Mouse (Mus musculus) neural tube, embryonic 12.5 days (tissue): ENCODE data around the gene Thsd4. TPM values are rescaled to one million over a fixed set of nuclear protein-coding genes. Genes with fewer than 3 reads are reported as not detected.

Experiments
- ATAC-seq: fragments of 200-750 bp; cut with Nextera tagmentation; 2 replicates; pipeline ENCODE4 v1.8.0; 2017; ENCODE audit warnings: low read depth, mild to moderate bottlenecking, moderate TSS enrichment, moderate library complexity; ENCODE audit not compliant: low FRiP score
- H3K27ac ChIP-seq: fragments of 300-500 bp; sonication (generic); 2 replicates; pipeline ENCODE4 v1.5.1; 2016
- H3K27me3 ChIP-seq: fragments of 300-500 bp; sonication (generic); replicated peaks from 2 replicates; pipeline ENCODE4 v1.6.1; 2016; ENCODE audit warnings: mild to moderate bottlenecking
- H3K36me3 ChIP-seq: fragments of 300-500 bp; sonication (generic); 2 replicates; pipeline ENCODE4 v1.6.1; 2016; ENCODE audit warnings: mild to moderate bottlenecking
- H3K4me1 ChIP-seq: fragments of 300-500 bp; sonication (generic); 2 replicates; pipeline ENCODE4 v1.6.1; 2016
- H3K4me2 ChIP-seq: fragments of 300-500 bp; sonication (generic); replicated peaks from 2 replicates; pipeline ENCODE4 v1.6.1; 2016; ENCODE audit warnings: mild to moderate bottlenecking
- H3K4me3 ChIP-seq: fragments of 300-500 bp; sonication (generic); 2 replicates; pipeline ENCODE4 v1.5.1; 2016
- H3K9ac ChIP-seq: fragments of 300-500 bp; sonication (generic); 2 replicates; pipeline ENCODE4 v1.6.1; 2016; ENCODE audit warnings: mild to moderate bottlenecking
- H3K9me3 ChIP-seq: fragments of 300-500 bp; sonication (generic); 2 replicates; pipeline ENCODE4 v1.6.1; 2016; ENCODE audit warnings: mild to moderate bottlenecking
- WGBS: fragments of 180-500 bp; shearing (Covaris S2); methylation state at CpG from one replicate; pipeline ENCODE4 v1.1.7; 2016; 5-methylcytosine and 5-hydroxymethylcytosine counted together
- polyA plus RNA-seq: library from polyadenylated mRNA; unstranded; fragments of >200 nt; fragmentation: Nextera tagmentation; extraction: Ambion mirVana; gene quantifications from 2 replicates; pipeline ENCODE4 v1.2.1, GENCODE M21; 2016

The Thsd4 gene
- polyA plus RNA-seq, 1 experiment from 2014 or later = 10.9 TPM

GRCm38 (mm10) chr9:60436246-60436645, 85.6 kb downstream of the Thsd4 start:
- no peak overlapping the region for H3K4me3 ChIP-seq
- H3K4me1 ChIP-seq = no peaks in the 10 kb centered on the region
- 93% methylated on average over 3 of the region's 3 CpGs for WGBS
- no peak overlapping the region for H3K9ac ChIP-seq
- no peak overlapping the region for H3K27ac ChIP-seq
- H3K9me3 ChIP-seq = no peaks in the 10 kb centered on the region
- H3K36me3 ChIP-seq = no peaks in the 10 kb centered on the region
- no peak overlapping the region for H3K4me2 ChIP-seq
- no peak for ATAC-seq
- H3K27me3 ChIP-seq = no peaks in the 10 kb centered on the region

- H3K4me2 ChIP-seq = no peak overlapping the region
- peaks cover 9% of the 10 kb centered on the region for H3K4me1 ChIP-seq
- no peak for ATAC-seq
- no peak overlapping the region for H3K27ac ChIP-seq
- no peaks in the 10 kb centered on the region for H3K36me3 ChIP-seq
- no peak overlapping the region for H3K9ac ChIP-seq
- no peak overlapping the region for H3K4me3 ChIP-seq
- H3K27me3 ChIP-seq = no peaks in the 10 kb centered on the region
- no peaks in the 10 kb centered on the region for H3K9me3 ChIP-seq
- WGBS = 15% methylated on average over 2 of the region's 2 CpGs
These were observed 87.8 kb downstream of the Thsd4 start for GRCm38 (mm10) chr9:60434093-60434492.

GRCm38 (mm10) chr9:60431924-60432323, 89.9 kb downstream of the Thsd4 start:
- ATAC-seq = no peak
- H3K9ac ChIP-seq = no peak overlapping the region
- no peak overlapping the region for H3K4me3 ChIP-seq
- no peaks in the 10 kb centered on the region for H3K36me3 ChIP-seq
- H3K4me1 ChIP-seq = peaks cover 9% of the 10 kb centered on the region
- no peak overlapping the region for H3K27ac ChIP-seq
- no peaks in the 10 kb centered on the region for H3K9me3 ChIP-seq
- 95% methylated on average over 4 of the region's 4 CpGs for WGBS
- H3K4me2 ChIP-seq = no peak overlapping the region
- H3K27me3 ChIP-seq = no peaks in the 10 kb centered on the region

GRCm38 (mm10) chr9:60430017-60430416, 91.8 kb downstream of the Thsd4 start:
- Histone ChIP-seq H3K9ac (no peak overlapping the region), H3K36me3 (no peaks in the 10 kb centered on the region), H3K27ac (no peak overlapping the region), H3K9me3 (no peaks in the 10 kb centered on the region), H3K4me1 (peaks cover 9% of the 10 kb centered on the region), H3K27me3 (no peaks in the 10 kb centered on the region), H3K4me3 (no peak overlapping the region), H3K4me2 (no peak overlapping the region)
- no peak for ATAC-seq
- WGBS = 65% methylated on average over 4 of the region's 4 CpGs

- ATAC-seq = no peak
- Histone ChIP-seq H3K4me1 (peaks cover 5% of the 10 kb centered on the region; the same call in 1 of the 2 replicates), H3K9me3 (no peaks in the 10 kb centered on the region), H3K4me2 (no peak overlapping the region), H3K27ac (no peak overlapping the region), H3K27me3 (no peaks in the 10 kb centered on the region), H3K36me3 (no peaks in the 10 kb centered on the region), H3K9ac (no peak overlapping the region), H3K4me3 (no peak overlapping the region)
- WGBS = 19% methylated on average over 4 of the region's 4 CpGs
These were observed 107.6 kb downstream of the Thsd4 start for GRCm38 (mm10) chr9:60414076-60414755.

- 88% methylated on average over 17 of the region's 17 CpGs for WGBS
These were observed 110.8 kb downstream of the Thsd4 start for GRCm38 (mm10) chr9:60410872-60411635.

GRCm38 (mm10) chr9:60407374-60407773, 114.5 kb downstream of the Thsd4 start:
- no peak overlapping the region for H3K4me3 ChIP-seq
- H3K4me1 ChIP-seq = peaks cover 8% of the 10 kb centered on the region
- no peaks in the 10 kb centered on the region for H3K27me3 ChIP-seq
- ATAC-seq = no peak
- H3K9ac ChIP-seq = no peak overlapping the region
- no peak overlapping the region for H3K4me2 ChIP-seq
- WGBS = 36% methylated on average over 1 of the region's 1 CpGs
- H3K36me3 ChIP-seq = no peaks in the 10 kb centered on the region
- H3K27ac ChIP-seq = no peak overlapping the region
- no peaks in the 10 kb centered on the region for H3K9me3 ChIP-seq

More at GRCm38 (mm10) chr9:60410872-60411635, 110.8 kb downstream of the Thsd4 start:
- no peak overlapping the region for H3K4me2 ChIP-seq
- no peaks in the 10 kb centered on the region for H3K36me3 ChIP-seq
- H3K27me3 ChIP-seq = no peaks in the 10 kb centered on the region
- H3K4me1 ChIP-seq = peaks cover 13% of the 10 kb centered on the region
- H3K4me3 ChIP-seq = no peak overlapping the region
- no peaks in the 10 kb centered on the region for H3K9me3 ChIP-seq
- H3K27ac ChIP-seq = no peak overlapping the region
- H3K9ac ChIP-seq = no peak overlapping the region
- ATAC-seq = no peak

- no peak for ATAC-seq
- no peak overlapping the region for H3K9ac ChIP-seq
- no peaks in the 10 kb centered on the region for H3K27me3 ChIP-seq
- no peak overlapping the region for H3K4me3 ChIP-seq
- H3K27ac ChIP-seq = no peak overlapping the region
- WGBS = 37% methylated on average over 7 of the region's 7 CpGs
- H3K9me3 ChIP-seq = no peaks in the 10 kb centered on the region
- H3K36me3 ChIP-seq = no peaks in the 10 kb centered on the region
- no peak overlapping the region for H3K4me2 ChIP-seq
- peaks cover 8% of the 10 kb centered on the region for H3K4me1 ChIP-seq
These were observed 116.1 kb downstream of the Thsd4 start for GRCm38 (mm10) chr9:60405777-60406176.

- H3K4me2 ChIP-seq = no peak overlapping the region
- no peak overlapping the region for H3K27ac ChIP-seq
- H3K9me3 ChIP-seq = no peaks in the 10 kb centered on the region
- no peaks in the 10 kb centered on the region for H3K36me3 ChIP-seq
- no peak overlapping the region for H3K4me3 ChIP-seq
- H3K9ac ChIP-seq = no peak overlapping the region
- peaks cover 14% of the 10 kb centered on the region for H3K4me1 ChIP-seq
- no peak for ATAC-seq
- WGBS = 93% methylated on average over 6 of the region's 6 CpGs
- H3K27me3 ChIP-seq = no peaks in the 10 kb centered on the region
These were observed 119.2 kb downstream of the Thsd4 start for GRCm38 (mm10) chr9:60402681-60403080.

GRCm38 (mm10) chr9:60400001-60400400, 121.8 kb downstream of the Thsd4 start:
- Histone ChIP-seq H3K36me3 (no peaks in the 10 kb centered on the region), H3K9me3 (no peaks in the 10 kb centered on the region), H3K27me3 (no peaks in the 10 kb centered on the region), H3K4me2 (no peak overlapping the region), H3K27ac (no peak overlapping the region), H3K4me1 (peaks cover 9% of the 10 kb centered on the region; the same call in 1 of the 2 replicates), H3K4me3 (no peak overlapping the region), H3K9ac (no peak overlapping the region)
- no peak for ATAC-seq
- 90% methylated on average over 8 of the region's 8 CpGs for WGBS

- H3K4me1 ChIP-seq = peaks cover 9% of the 10 kb centered on the region; the same call in 1 of the 2 replicates
- no peak overlapping the region for H3K27ac ChIP-seq
- 41% methylated on average over 2 of the region's 2 CpGs for WGBS
These were observed 123.8 kb downstream of the Thsd4 start for GRCm38 (mm10) chr9:60398073-60398472.

GRCm38 (mm10) chr9:60396096-60396495, 125.8 kb downstream of the Thsd4 start:
- Histone ChIP-seq H3K9ac (no peak overlapping the region), H3K9me3 (no peaks in the 10 kb centered on the region), H3K27me3 (no peaks in the 10 kb centered on the region), H3K4me2 (no peak overlapping the region), H3K4me3 (no peak overlapping the region), H3K4me1 (peaks cover 9% of the 10 kb centered on the region; the same call in 1 of the 2 replicates), H3K27ac (no peak overlapping the region), H3K36me3 (no peaks in the 10 kb centered on the region)
- ATAC-seq = no peak
- 78% methylated on average over 3 of the region's 3 CpGs for WGBS

More at GRCm38 (mm10) chr9:60398073-60398472, 123.8 kb downstream of the Thsd4 start:
- no peaks in the 10 kb centered on the region for H3K9me3 ChIP-seq
- no peaks in the 10 kb centered on the region for H3K36me3 ChIP-seq
- no peak for ATAC-seq
- H3K9ac ChIP-seq = no peak overlapping the region
- no peak overlapping the region for H3K4me3 ChIP-seq
- H3K4me2 ChIP-seq = no peak overlapping the region
- no peaks in the 10 kb centered on the region for H3K27me3 ChIP-seq
